Mouse (Mus musculus): ENCODE data around the gene Nkain4.

Gene Nkain4

GRCm38 (mm10) chr2:180952731-180953171 is 1.7 kb downstream of the Nkain4 start:
- peak; percentile 55 for DNase-seq (ENCODE audit: extremely low spot score)

- DNase-seq (ENCODE audit: extremely low spot score): no peak
These were observed 4.6 kb downstream of the Nkain4 start for GRCm38 (mm10) chr2:180949947-180950346.

GRCm38 (mm10) chr2:180941869-180942268 is 12.6 kb downstream of the Nkain4 start:
- DNase-seq (ENCODE audit: extremely low spot score): no peak

- no peak for DNase-seq (ENCODE audit: extremely low spot score)
These were observed 14.3 kb downstream of the Nkain4 start for GRCm38 (mm10) chr2:180940187-180940586.

GRCm38 (mm10) chr2:180932418-180932817 is 22.1 kb downstream of the Nkain4 start:
- no peak for DNase-seq (ENCODE audit: extremely low spot score)

- DNase-seq (ENCODE audit: extremely low spot score): no peak
These were observed 25.8 kb downstream of the Nkain4 start, which contains the start of gene Birc7 for GRCm38 (mm10) chr2:180928723-180929122. Gene Birc7, plus strand, starts transcription at chr2:180929023.

- peak; percentile 74 for DNase-seq (ENCODE audit: extremely low spot score)
These were observed 29.3 kb downstream of the Nkain4 start for GRCm38 (mm10) chr2:180925176-180925575.

GRCm38 (mm10) chr2:180922739-180923138 is 31.8 kb downstream of the Nkain4 start:
- no peak for DNase-seq (ENCODE audit: extremely low spot score)

GRCm38 (mm10) chr2:180920810-180921400 is 33.6 kb downstream of the Nkain4 start, which contains the start of gene Ythdf1:
Gene Ythdf1, minus strand, starts transcription at chr2:180920949.
- DNase-seq (ENCODE audit: extremely low spot score): peak; percentile 97

GRCm38 (mm10) chr2:180919913-180920809 is 34.3 kb downstream of the Nkain4 start:
- DNase-seq (ENCODE audit: extremely low spot score): no peak

GRCm38 (mm10) chr2:180915886-180916433 is 38.5 kb downstream of the Nkain4 start:
- DNase-seq (ENCODE audit: extremely low spot score): no peak

GRCm38 (mm10) chr2:180910928-180911327 is 43.6 kb downstream of the Nkain4 start:
- no peak for DNase-seq (ENCODE audit: extremely low spot score)

GRCm38 (mm10) chr2:180905556-180906221 is 48.8 kb downstream of the Nkain4 start:
- DNase-seq (ENCODE audit: extremely low spot score): no peak

GRCm38 (mm10) chr2:180904435-180905208 is 49.9 kb downstream of the Nkain4 start:
- no peak for DNase-seq (ENCODE audit: extremely low spot score)

- DNase-seq (ENCODE audit: extremely low spot score): no peak
These were observed 52.4 kb downstream of the Nkain4 start for GRCm38 (mm10) chr2:180902086-180902485.

- no peak for DNase-seq (ENCODE audit: extremely low spot score)
These were observed 56.6 kb downstream of the Nkain4 start for GRCm38 (mm10) chr2:180897857-180898256.

GRCm38 (mm10) chr2:180896819-180897625 is 57.5 kb downstream of the Nkain4 start:
- no peak for DNase-seq (ENCODE audit: extremely low spot score)

GRCm38 (mm10) chr2:180895837-180896525 is 58.5 kb downstream of the Nkain4 start:
- DNase-seq (ENCODE audit: extremely low spot score): no peak

- no peak for DNase-seq (ENCODE audit: extremely low spot score)
These were observed 59.2 kb downstream of the Nkain4 start for GRCm38 (mm10) chr2:180895321-180895720.

- peak; percentile 87 for DNase-seq (ENCODE audit: extremely low spot score)
These were observed 59.8 kb downstream of the Nkain4 start for GRCm38 (mm10) chr2:180894734-180895133.
